Mouse (Mus musculus) G1E (cell line): ENCODE results near the gene Stub1. TPM values are rescaled to one million over a fixed set of nuclear protein-coding genes. Genes with fewer than 3 reads are reported as not detected.

Experiments
- ATAC-seq: 2 replicates; pipeline ENCODE4 v1.8.0; 2016; ENCODE audit warnings: mild to moderate bottlenecking; ENCODE audit not compliant: insufficient number of reproducible peaks, poor library complexity, low FRiP score, severe bottlenecking; ENCODE audit errors: extremely low read depth
- DNase-seq: peaks from one replicate; pipeline ENCODE4 v3.0.0; 2012; ENCODE audit warnings: low spot score
- H3K27me3 ChIP-seq: 2 replicates; pipeline ENCODE4 v1.6.1; 2012; ENCODE audit warnings: mild to moderate bottlenecking, low read length, inconsistent platforms; ENCODE audit not compliant: insufficient read depth
- H3K36me3 ChIP-seq: replicated peaks from 2 replicates; pipeline ENCODE3; 2012; ENCODE audit warnings: mild to moderate bottlenecking, inconsistent platforms
- H3K4me1 ChIP-seq: 2 replicates; pipeline ENCODE4 v1.6.1; 2012; ENCODE audit warnings: low read depth, low read length, inconsistent platforms, mixed read lengths; ENCODE audit not compliant: insufficient read depth
- H3K4me3 ChIP-seq: 2 replicates; pipeline ENCODE4 v1.5.1; 2012; ENCODE audit warnings: low read depth, mild to moderate bottlenecking, inconsistent platforms, low read length, moderate library complexity, mixed read lengths
- H3K9me3 ChIP-seq: replicated peaks from 2 replicates; pipeline ENCODE4 v1.6.1; 2012; ENCODE audit warnings: inconsistent platforms
- CTCF ChIP-seq: IDR thresholded peaks from 2 replicates; pipeline ENCODE4 v1.5.1; 2012; ENCODE audit warnings: low read depth, low read length, inconsistent platforms, mixed read lengths
- GATA1 ChIP-seq: IDR thresholded peaks from 2 replicates; pipeline ENCODE4 v1.6.1; 2012; ENCODE audit warnings: borderline replicate concordance, low read length, inconsistent platforms, mixed read lengths
- GATA2 ChIP-seq: IDR thresholded peaks from 2 replicates; pipeline ENCODE4 v1.6.1; 2012; ENCODE audit warnings: low read depth, low read length, inconsistent platforms, borderline replicate concordance
- POLR2AphosphoS5 ChIP-seq: IDR thresholded peaks from 2 replicates; pipeline ENCODE4 v1.6.1; 2012; ENCODE audit warnings: low read depth, low read length, inconsistent platforms; ENCODE audit not compliant: insufficient replicate concordance
- TAL1 ChIP-seq: conservative IDR thresholded peaks from 2 replicates; pipeline ENCODE4 v1.6.1; 2012; ENCODE audit warnings: low read depth, low read length, inconsistent platforms, mixed read lengths
- polyA plus RNA-seq: library from polyadenylated mRNA; stranded (reverse); fragments of >175 nt; gene quantifications from 2 replicates; pipeline ENCODE4 v1.2.3, GENCODE M21; 2012
- total RNA-seq, 2 experiments: library from RNA; stranded (forward) in 1 of 2; stranded (reverse) in 1 of 2; fragments of 200-1000 nt in 1 of 2; fragments of >200 nt in 1 of 2; fragmentation: Nextera tagmentation in 1 of 2; gene quantifications; 2 replicates each; pipeline ENCODE4 v1.2.3; 2014 to 2017

Stub1 gene
- total and polyA plus RNA-seq, 3 experiments: 30.1 to 90.8 (median 81.7) TPM

DNA sequence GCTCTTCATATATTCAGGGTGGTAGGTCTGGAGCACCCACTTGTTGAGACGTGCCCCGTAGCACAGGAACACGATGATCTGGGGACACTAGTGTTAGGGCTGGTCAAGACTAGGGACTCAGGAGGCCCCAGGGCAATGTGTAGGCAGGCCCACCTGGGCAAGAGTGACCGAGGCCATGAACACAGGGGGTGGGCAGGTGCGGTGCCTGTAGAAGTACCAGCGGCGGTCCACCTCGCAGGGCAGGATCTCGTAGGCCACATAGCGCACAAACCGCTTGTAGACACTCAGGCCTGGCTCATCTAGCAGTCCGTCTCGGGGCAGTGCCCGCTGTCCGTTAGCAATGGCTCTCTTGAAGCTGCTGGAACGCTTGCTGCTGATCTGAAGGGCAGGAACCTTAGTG is 2.6 kb upstream of the Stub1 start:
- no peaks in the 10 kb centered on the region for H3K9me3 ChIP-seq
- peaks cover 83% of the 10 kb centered on the region for H3K4me1 ChIP-seq
- H3K36me3 ChIP-seq: peaks cover 84% of the 10 kb centered on the region
- no peak for TF ChIP-seq CTCF
- TF ChIP-seq GATA2: no peak
- no peak for TF ChIP-seq POLR2AphosphoS5
- TF ChIP-seq GATA1: no peak
- no peak for TF ChIP-seq TAL1
- DNase-seq: no peak
- H3K4me3 ChIP-seq: peak overlapping the region; percentile 81; the same call in 1 of the 2 replicates
- ATAC-seq: no peak
- no peaks in the 10 kb centered on the region for H3K27me3 ChIP-seq

DNA sequence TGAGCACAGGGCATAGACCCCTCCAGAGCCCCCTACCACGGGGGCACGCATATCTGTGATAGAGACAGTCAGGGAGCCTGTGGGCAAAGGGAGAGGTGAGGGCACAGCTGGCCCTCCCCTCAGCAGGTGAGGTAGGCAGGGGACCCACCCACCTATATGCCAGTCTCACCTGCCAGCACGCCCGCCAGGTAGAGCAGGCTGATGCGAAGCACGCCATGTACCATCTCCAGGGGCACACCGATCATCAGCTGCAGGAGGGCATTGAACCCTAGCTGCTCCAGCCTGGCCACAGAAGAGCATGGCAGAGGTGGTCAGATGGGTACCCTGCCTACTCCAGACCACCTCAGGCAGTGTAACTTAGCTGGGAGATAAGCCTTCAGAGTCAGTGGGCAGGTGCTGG is 2.1 kb upstream of the Stub1 start:
- no peak for TF ChIP-seq GATA1
- TF ChIP-seq TAL1: no peak
- TF ChIP-seq CTCF: no peak
- TF ChIP-seq POLR2AphosphoS5: no peak
- TF ChIP-seq GATA2: no peak
- H3K27me3 ChIP-seq: no peaks in the 10 kb centered on the region
- peaks cover 83% of the 10 kb centered on the region for H3K4me1 ChIP-seq
- no peak for DNase-seq
- peak overlapping the region; percentile 81 for H3K4me3 ChIP-seq
- peaks cover 84% of the 10 kb centered on the region for H3K36me3 ChIP-seq
- no peak for ATAC-seq
- H3K9me3 ChIP-seq: no peaks in the 10 kb centered on the region

DNA sequence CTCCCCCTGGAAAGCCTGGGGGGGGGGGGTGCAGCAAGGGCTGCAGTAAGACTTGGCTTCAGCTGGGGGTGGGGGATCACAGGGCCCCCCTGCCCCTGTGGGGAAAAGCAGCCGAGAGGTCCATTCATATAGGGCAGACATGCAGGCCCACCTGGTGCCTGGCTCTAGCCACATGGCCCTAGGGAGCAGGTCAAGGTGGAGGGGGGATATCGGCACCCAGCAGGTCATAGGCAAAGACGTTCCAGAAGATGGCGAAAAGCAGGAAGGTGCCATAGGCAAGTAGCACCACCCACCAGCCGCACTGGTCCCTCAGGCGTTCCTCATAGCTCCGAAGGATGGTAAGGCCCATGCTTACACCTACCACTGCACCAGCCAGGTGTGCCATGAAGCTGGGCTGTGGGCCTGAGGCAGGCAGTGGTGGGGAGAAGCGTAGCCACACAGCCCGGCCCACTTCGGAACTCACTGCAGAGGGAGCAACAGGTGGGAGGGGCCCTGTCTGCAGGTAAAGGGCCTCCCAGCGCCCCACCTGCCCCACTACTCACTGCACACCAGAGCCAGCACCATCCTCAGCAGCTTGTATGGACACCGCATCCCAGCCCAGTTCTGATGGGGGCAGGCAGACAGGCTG is 1.5 kb upstream of the Stub1 start:
- DNase-seq (no peak), ATAC-seq (no peak)
- peaks cover 84% of the 10 kb centered on the region for H3K36me3 ChIP-seq
- H3K9me3 ChIP-seq: no peaks in the 10 kb centered on the region
- TF ChIP-seq CTCF: no peak
- TF ChIP-seq GATA2: no peak
- no peak for TF ChIP-seq GATA1
- TF ChIP-seq TAL1: no peak
- no peak for TF ChIP-seq POLR2AphosphoS5
- peak overlapping the region; percentile 81 for H3K4me3 ChIP-seq
- no peaks in the 10 kb centered on the region for H3K27me3 ChIP-seq
- H3K4me1 ChIP-seq: peaks cover 82% of the 10 kb centered on the region

DNA sequence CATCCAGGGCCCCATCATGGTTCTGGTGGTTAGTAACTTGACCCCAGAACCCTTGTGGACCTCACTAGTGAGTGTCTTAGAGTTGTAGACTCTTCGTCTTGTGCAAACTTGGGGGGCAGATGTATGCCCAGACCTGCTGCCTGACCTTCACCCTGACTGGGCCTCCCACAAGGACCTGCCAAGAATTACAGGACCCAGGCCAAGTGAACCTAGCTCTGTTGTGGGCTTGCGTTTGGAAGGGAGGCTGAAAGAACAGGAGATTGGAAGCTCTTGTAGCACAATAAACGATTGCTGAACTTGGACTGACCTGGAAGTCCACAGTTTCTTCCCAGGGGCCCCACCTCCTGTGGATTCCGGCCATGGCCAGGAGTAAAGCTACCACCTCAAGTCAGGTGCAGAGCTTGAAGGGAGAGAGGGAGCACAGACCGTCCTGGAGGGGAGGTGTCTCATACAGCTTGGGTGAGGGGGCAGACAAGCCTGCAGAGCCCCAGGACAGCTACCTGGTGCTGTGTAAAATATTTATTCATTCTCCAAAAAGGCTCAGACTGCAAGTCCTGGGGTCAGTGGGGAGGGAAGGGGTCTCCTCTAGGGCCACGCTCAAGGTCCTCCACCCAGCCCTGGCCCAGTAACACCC is 874 bp upstream of the Stub1 start:
- no peak for DNase-seq
- no peaks in the 10 kb centered on the region for H3K9me3 ChIP-seq
- no peak for ATAC-seq
- peaks cover 84% of the 10 kb centered on the region for H3K36me3 ChIP-seq
- no peaks in the 10 kb centered on the region for H3K27me3 ChIP-seq
- peaks cover 82% of the 10 kb centered on the region for H3K4me1 ChIP-seq
- no peak for TF ChIP-seq GATA1
- no peak for TF ChIP-seq GATA2
- TF ChIP-seq TAL1: no peak
- TF ChIP-seq POLR2AphosphoS5: no peak
- TF ChIP-seq CTCF: no peak
- H3K4me3 ChIP-seq: peak overlapping the region; percentile 81

DNA sequence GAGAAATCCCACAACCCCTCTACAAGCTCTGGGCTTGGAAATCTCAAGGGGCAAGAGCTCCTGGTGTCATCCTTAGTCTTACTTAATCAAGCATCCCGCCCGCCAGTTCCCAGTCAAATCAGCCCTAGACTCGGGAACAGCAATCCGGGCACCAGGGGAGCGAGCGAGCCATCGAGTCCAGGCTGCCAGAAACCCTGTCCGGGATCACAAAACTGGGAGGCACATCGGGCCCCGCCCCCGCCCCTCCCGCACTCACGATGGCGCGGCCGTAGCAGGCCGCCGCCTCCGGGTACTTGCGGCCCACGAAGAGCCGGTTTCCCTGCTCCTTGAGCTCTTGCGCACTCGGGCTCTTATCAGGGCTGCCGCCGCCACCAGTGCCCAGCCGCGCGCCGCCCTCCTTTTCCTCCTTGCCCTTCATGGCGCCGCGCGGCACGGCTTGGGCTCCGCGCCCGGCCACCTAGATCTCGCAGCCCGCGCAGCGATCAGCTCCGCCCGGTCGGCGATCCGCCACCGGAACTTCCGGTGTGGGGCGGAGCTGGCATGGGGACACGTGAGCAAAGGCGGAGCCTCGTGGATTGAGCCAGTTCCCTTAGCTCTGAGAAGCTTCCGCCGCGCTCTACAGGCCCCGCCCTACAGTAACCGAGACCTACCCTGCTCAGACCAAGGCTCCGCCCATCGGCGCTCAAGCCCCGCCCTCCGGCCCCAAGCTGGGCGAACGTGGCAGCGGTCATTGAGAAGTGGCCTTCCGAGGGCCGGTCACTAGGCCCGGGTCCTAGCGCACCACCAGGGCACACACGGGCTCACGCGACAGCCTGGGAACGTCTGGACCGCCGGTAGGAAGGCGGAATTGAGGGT is 541 bp downstream of the Stub1 start:
- Histone ChIP-seq H3K36me3 (peaks cover 85% of the 10 kb centered on the region), H3K27me3 (no peaks in the 10 kb centered on the region), H3K4me1 (peaks cover 83% of the 10 kb centered on the region), H3K4me3 (peak overlapping the region; percentile 81), H3K9me3 (no peaks in the 10 kb centered on the region)
- no peak for TF ChIP-seq POLR2AphosphoS5
- no peak for TF ChIP-seq TAL1
- no peak for TF ChIP-seq CTCF
- TF ChIP-seq GATA2: no peak
- TF ChIP-seq GATA1: no peak
- peak; percentile 92 for ATAC-seq
- DNase-seq: peak; percentile 99

DNA sequence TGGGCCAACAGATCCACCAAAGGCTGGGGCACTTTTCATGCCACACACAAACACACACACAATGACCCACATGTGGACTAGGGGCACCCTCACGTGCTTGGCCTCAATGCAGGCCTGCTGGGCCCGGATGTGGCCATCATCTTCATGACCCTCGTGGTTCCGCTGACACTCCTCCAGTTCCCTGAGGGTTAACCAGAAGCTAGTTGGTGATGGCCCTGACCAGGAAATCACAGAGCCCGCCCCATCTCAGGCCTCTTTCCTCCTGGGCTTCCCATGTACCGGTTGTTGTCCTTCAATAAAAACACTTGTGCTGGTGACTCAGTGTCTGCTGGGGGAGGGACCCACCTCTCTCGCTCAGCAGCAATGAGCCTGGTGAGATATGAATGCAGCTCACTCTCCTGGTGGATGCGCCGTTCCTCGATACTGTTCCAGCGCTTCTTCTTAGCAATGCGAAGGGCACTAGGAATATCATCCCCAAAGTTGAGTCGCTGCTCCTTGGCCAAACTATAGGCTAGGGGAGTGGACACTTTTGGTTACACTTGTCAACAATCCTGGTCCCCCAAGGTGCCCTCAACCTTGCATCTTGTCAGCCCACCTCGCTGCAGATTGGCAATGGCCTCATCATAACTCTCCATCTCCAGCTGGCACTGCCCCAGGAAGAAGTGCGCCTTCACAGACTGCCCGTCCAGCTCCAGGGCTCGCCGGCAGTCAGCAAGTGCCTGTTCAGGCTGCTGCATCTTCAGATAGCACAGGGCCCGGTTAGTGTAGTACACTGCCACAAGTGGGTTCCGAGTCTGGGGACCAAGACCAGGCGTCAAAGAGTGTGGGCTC is 1.5 kb downstream of the Stub1 start:
- Histone ChIP-seq H3K9me3 (no peaks in the 10 kb centered on the region), H3K4me1 (peaks cover 84% of the 10 kb centered on the region), H3K27me3 (no peaks in the 10 kb centered on the region), H3K4me3 (peak overlapping the region; percentile 81), H3K36me3 (peaks cover 85% of the 10 kb centered on the region)
- DNase-seq (no peak), ATAC-seq (no peak)
- no peak for TF ChIP-seq TAL1
- TF ChIP-seq GATA2: no peak
- TF ChIP-seq CTCF: no peak
- TF ChIP-seq POLR2AphosphoS5: no peak
- no peak for TF ChIP-seq GATA1
